Comparison of ENCODE assay signal across 8 mouse cellular contexts in the genomic region with DNA sequence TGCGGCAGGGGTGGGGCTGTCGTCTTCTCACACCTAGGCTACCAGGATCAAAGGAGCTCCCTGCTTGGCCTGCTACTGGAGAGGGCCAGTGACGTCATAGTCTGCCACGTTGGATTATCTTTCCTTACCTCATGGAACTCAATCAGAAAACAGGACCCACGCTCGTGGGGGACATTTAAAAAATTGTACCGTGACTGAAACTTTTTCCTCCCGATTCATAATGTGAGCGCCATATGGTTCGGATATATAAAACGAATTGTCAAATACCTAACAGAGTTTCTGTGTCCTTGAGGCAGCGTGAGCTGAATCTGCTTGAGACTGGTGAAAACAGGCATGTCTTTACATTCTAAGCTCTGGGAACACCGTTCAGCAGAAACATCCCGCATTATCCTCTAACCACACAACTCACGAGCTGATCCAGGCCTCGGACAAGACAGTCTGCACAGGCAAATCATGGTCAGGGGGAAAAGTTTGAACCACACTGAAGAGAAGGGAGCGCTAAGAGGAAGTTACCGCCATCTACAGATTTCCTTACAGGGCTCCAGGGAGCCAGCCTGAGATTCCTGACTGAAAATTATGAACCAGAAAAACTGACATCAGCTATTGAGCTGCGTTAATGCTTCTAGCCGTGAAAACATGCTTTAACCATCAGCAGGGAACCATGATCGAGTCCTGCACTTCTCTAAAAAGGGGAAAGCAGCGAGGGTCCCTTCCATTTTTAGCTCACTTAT. TPM values are rescaled to one million over a fixed set of nuclear protein-coding genes. Genes with fewer than 3 reads are reported as not detected.
A peak's percentile ranks its signal among the peaks of the same experiment; 100 is the strongest.
DNase-seq lines count a peak whose midpoint lies in the region; ATAC-seq and TF ChIP-seq lines count a peak whose summit lies in the region.

No protein-coding gene starts in this region.

- TF ChIP-seq POLR2A in brain, embryonic 14.5 days (IDR thresholded peaks at IDR 0.05; ENCODE audit: borderline replicate concordance, extremely low read depth, insufficient read depth, insufficient read length, poor library complexity, severe bottlenecking) = no peak

- H3K27me3 ChIP-seq in heart, embryonic 13.5 days (replicated peaks) = peaks cover 62% of the 10 kb centered on the region
- no peaks in the 10 kb centered on the region for H3K27me3 ChIP-seq in lung, postnatal 0 days (replicated peaks; ENCODE audit: insufficient read depth, low read length)
- no peaks in the 10 kb centered on the region; the same call in 1 of the 2 replicates for H3K27me3 ChIP-seq in stomach, embryonic 15.5 days (replicated peaks)

- intact Hi-C loops in heart, postnatal 14 days (cut with DNase I) = no loop called here
- intact Hi-C loops in gastrocnemius, postnatal 14 days (cut with DNase I; ENCODE audit: low total_unique reads) = no loop called here

- H3K4me3 ChIP-seq in heart, embryonic 13.5 days = peak overlapping the region; percentile 68
- peak overlapping the region; percentile 56 for H3K4me3 ChIP-seq in lung, postnatal 0 days (ENCODE audit: low read depth, low read length)
- peak overlapping the region; percentile 65 for H3K4me3 ChIP-seq in stomach, embryonic 15.5 days (replicated peaks)

- peaks cover 18% of the 10 kb centered on the region for H3K4me1 ChIP-seq in heart, embryonic 13.5 days
- 0 out of 2 replicates have a peak, but pooled peaks cover 3% of the 10 kb centered on the region for H3K4me1 ChIP-seq in lung, postnatal 0 days (ENCODE audit: insufficient read depth, low read depth, low read length)
- H3K4me1 ChIP-seq in stomach, embryonic 15.5 days = peaks cover 14% of the 10 kb centered on the region; the same call in 1 of the 2 replicates

- no peak for TF ChIP-seq CTCF in brain, embryonic 14.5 days (IDR thresholded peaks at IDR 0.05; ENCODE audit: borderline replicate concordance, extremely low read depth, insufficient read depth, insufficient read length)
- no peak for TF ChIP-seq CTCF in lung, postnatal 0 days (IDR thresholded peaks at IDR 0.05)

- peak overlapping the region; percentile 93 for H3K4me2 ChIP-seq in heart, embryonic 13.5 days
- H3K4me2 ChIP-seq in lung, postnatal 0 days (replicated peaks; ENCODE audit: low read depth, low read length) = peak overlapping the region; percentile 68
- peak overlapping the region; percentile 95 for H3K4me2 ChIP-seq in stomach, embryonic 15.5 days

- no peak overlapping the region for H3K27ac ChIP-seq in heart, embryonic 13.5 days (replicated peaks)
- H3K27ac ChIP-seq in lung, postnatal 0 days (ENCODE audit: low read length) = peak overlapping the region; percentile 74
- no peak overlapping the region for H3K27ac ChIP-seq in stomach, embryonic 15.5 days

- H3K9me3 ChIP-seq in heart, embryonic 13.5 days = no peaks in the 10 kb centered on the region
- no peaks in the 10 kb centered on the region for H3K9me3 ChIP-seq in lung, postnatal 0 days (ENCODE audit: low read length)
- no peaks in the 10 kb centered on the region for H3K9me3 ChIP-seq in stomach, embryonic 15.5 days

- H3K9ac ChIP-seq in heart, embryonic 13.5 days = peak overlapping the region; percentile 80
- peak overlapping the region; percentile 65 for H3K9ac ChIP-seq in lung, postnatal 0 days (replicated peaks; ENCODE audit: low read depth)
- no peak overlapping the region for H3K9ac ChIP-seq in stomach, embryonic 15.5 days

- no peak for ATAC-seq in heart, embryonic 13.5 days (ENCODE audit: extremely low read depth, insufficient number of reproducible peaks, low FRiP score, low TSS enrichment)
- no peak for ATAC-seq in lung, postnatal 0 days
- no peak for ATAC-seq in stomach, embryonic 15.5 days (ENCODE audit: insufficient read depth, low FRiP score, low read depth)
- ATAC-seq in cerebellum, adult (ENCODE audit: insufficient number of reproducible peaks, low FRiP score, low TSS enrichment) = no peak

- DNase-seq in heart, postnatal 14 days = no peak
- peak; percentile 43 for DNase-seq in brain, embryonic 14.5 days (ENCODE audit: low read depth)
- DNase-seq in gastrocnemius, postnatal 14 days = peak; percentile 22
- peak; percentile 39 for DNase-seq in lung, postnatal 0 days (ENCODE audit: low spot score)
- DNase-seq in layer of hippocampus, postnatal 25 days (ENCODE audit: extremely low spot score in 1 of 2, low spot score in 1 of 2) = no peak

- TF ChIP-seq EP300 in lung, postnatal 0 days (IDR thresholded peaks at IDR 0.05) = no peak

- WGBS in heart, embryonic 13.5 days = 10% methylated on average over 22 of the region's 22 CpGs
- 4% methylated on average over 22 of the region's 22 CpGs for WGBS in lung, postnatal 0 days
- WGBS in stomach, embryonic 15.5 days = 7% methylated on average over 22 of the region's 22 CpGs

- no peaks in the 10 kb centered on the region for H3K36me3 ChIP-seq in heart, embryonic 13.5 days
- no peaks in the 10 kb centered on the region for H3K36me3 ChIP-seq in lung, postnatal 0 days (ENCODE audit: insufficient read depth, low read length)
- H3K36me3 ChIP-seq in stomach, embryonic 15.5 days = no peaks in the 10 kb centered on the region

RNA-seq across cellular contexts. Expression of a gene that starts 1.4 kb away (rescaled TPM):
- polyA plus RNA-seq in heart, embryonic 13.5 days (2015; fragmentation: Nextera tagmentation; extraction: Ambion mirVana) = 0.63 and 0.66 TPM in 2 replicates
- total RNA-seq in heart, postnatal 14 days (2021) = under 1 TPM; 0.53 to 0.68 TPM
- polyA plus RNA-seq in brain, embryonic 14.5 days (2012; rRNA removed) = 10.7 and 16.0 TPM in 2 replicates
- 10 to 100 TPM; 32.8 to 33.0 TPM for total RNA-seq in gastrocnemius, postnatal 14 days (2021)
- 12.5 and 14.7 TPM in 2 replicates for polyA plus RNA-seq in lung, postnatal 0 days (2015; fragmentation: Nextera tagmentation; extraction: Ambion mirVana)
- polyA plus RNA-seq in stomach, embryonic 15.5 days (2015; fragmentation: Nextera tagmentation; extraction: Ambion mirVana) = 3.9 and 4.6 TPM in 2 replicates
- total RNA-seq in layer of hippocampus, postnatal 25 days (2021) = 100 to 1,000 TPM in 1 of 2 experiments, 10 to 100 TPM in 1; 62.7 to 109 TPM

Comparison
In these comparisons a context has a peak if more than half of its experiments do, and no peak if none do; other contexts are left out.
1. DNase-seq: peak in brain, embryonic 14.5 days (single experiment), gastrocnemius, postnatal 14 days (single experiment) and lung, postnatal 0 days (single experiment); none in heart, postnatal 14 days (0 of 2) and layer of hippocampus, postnatal 25 days (0 of 2).
2. Peak in every context shown above with its lines, with median percentiles within 50 percentile points of each other: H3K4me2 ChIP-seq and H3K4me3 ChIP-seq.